In the genomic region with DNA sequence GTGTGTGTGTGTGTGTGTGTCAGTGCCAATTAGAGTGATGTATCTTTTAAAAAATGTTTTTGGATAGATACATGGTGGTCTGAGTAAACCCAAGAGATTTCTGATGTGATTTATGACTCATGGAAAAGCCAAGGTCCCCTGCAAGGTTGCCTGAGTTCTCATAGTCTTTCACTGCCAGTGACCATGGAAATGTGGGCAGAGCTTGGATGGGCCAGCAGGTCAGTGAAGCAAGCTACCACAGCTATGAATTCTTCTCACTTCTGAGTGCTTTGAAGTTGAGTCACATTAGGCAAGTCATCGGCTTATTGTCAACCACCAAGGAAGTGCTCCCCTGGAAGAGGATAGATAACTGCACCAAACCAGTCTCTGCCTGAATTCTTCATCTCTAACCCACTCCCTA, we compare ENCODE assay signal across 26 mouse cellular contexts.
A peak's percentile ranks its signal among the peaks of the same experiment; 100 is the strongest.
DNase-seq lines count a peak whose midpoint lies in the region; ATAC-seq and TF ChIP-seq lines count a peak whose summit lies in the region.
"Had no signal": no experiment of that assay in that cellular context is flagged by ENCODE, and none has a peak within 500 bp of the region (broad histone marks: within the 10 kb centered on the region; RNA-seq: fewer than 3 reads in every experiment).

No protein-coding gene starts in this region.

- no peak for TF ChIP-seq POLR2A in embryonic fibroblast, embryonic 13.5 days (IDR thresholded peaks at IDR 0.05; ENCODE audit: low read depth, low read length)

- H3K36me3 ChIP-seq in hindbrain, embryonic 11.5 days (ENCODE audit: control insufficient read depth, insufficient read depth, low read length): no peaks in the 10 kb centered on the region
- H3K36me3 ChIP-seq: forebrain, embryonic 10.5 days; forebrain, embryonic 15.5 days; heart, embryonic 13.5 days; hindbrain, embryonic 15.5 days; kidney, embryonic 15.5 days; limb, embryonic 12.5 days; lung, embryonic 15.5 days; neural tube, embryonic 12.5 days had no signal

- no peak for TF ChIP-seq CTCF in embryonic fibroblast, embryonic 13.5 days (IDR thresholded peaks at IDR 0.05; ENCODE audit: borderline replicate concordance, insufficient read depth, low read length)

- no peak overlapping the region for H3K9ac ChIP-seq in hindbrain, embryonic 11.5 days (ENCODE audit: low read depth, low read length)
- H3K9ac ChIP-seq: forebrain, embryonic 15.5 days; heart, embryonic 13.5 days; hindbrain, embryonic 15.5 days; kidney, embryonic 15.5 days; limb, embryonic 12.5 days; lung, embryonic 15.5 days; neural tube, embryonic 12.5 days had no signal

- no peak for ATAC-seq in hindbrain, embryonic 11.5 days (ENCODE audit: low FRiP score)
- ATAC-seq: forebrain, embryonic 15.5 days had no signal

- H3K4me2 ChIP-seq in hindbrain, embryonic 11.5 days (replicated peaks; ENCODE audit: low read depth, low read length): no peak overlapping the region
- H3K4me2 ChIP-seq: forebrain, embryonic 15.5 days; heart, embryonic 13.5 days; hindbrain, embryonic 15.5 days; kidney, embryonic 15.5 days; limb, embryonic 12.5 days; lung, embryonic 15.5 days; midbrain, embryonic 11.5 days; neural tube, embryonic 12.5 days had no signal

- WGBS in hindbrain, embryonic 11.5 days: 86% methylated on average over 1 of the region's 1 CpGs

- H3K4me1 ChIP-seq in embryonic fibroblast, embryonic 13.5 days (ENCODE audit: control insufficient read depth, insufficient read depth, low read length): no peaks in the 10 kb centered on the region
- no peaks in the 10 kb centered on the region for H3K4me1 ChIP-seq in hindbrain, embryonic 11.5 days (replicated peaks; ENCODE audit: control insufficient read depth, insufficient read depth, low read length)
- H3K4me1 ChIP-seq: kidney, embryonic 15.5 days; lung, embryonic 15.5 days; neural tube, embryonic 12.5 days had no signal

- DNase-seq in 3134 (ENCODE audit: extremely low read depth, insufficient read length, low spot score) (peak; percentile 56), NIH3T3 (ENCODE audit: low read depth) (peak; percentile 5)
- DNase-seq in adrenal gland, postnatal 10 days: peak; percentile 76
- DNase-seq in lung, postnatal 4 days: no peak
- no peak for DNase-seq in embryo, embryonic 10 days (ENCODE audit: low spot score)
- no peak for DNase-seq in hindbrain, embryonic 11.5 days (ENCODE audit: low spot score)
- DNase-seq: cerebellum, adult 2 months; cerebellum, postnatal 14 days; gastrocnemius, adult 2 months; heart, postnatal 10 days; kidney, adult 18-20 months; kidney, postnatal 36 days had no signal

- no peak overlapping the region for H3K4me3 ChIP-seq in embryonic fibroblast, embryonic 13.5 days (ENCODE audit: insufficient read depth, low read length)
- no peak overlapping the region for H3K4me3 ChIP-seq in hindbrain, embryonic 11.5 days (ENCODE audit: low read depth, low read length)
- H3K4me3 ChIP-seq: forebrain, embryonic 10.5 days; forebrain, embryonic 15.5 days; gastrocnemius, adult 2 months; heart, embryonic 13.5 days; hindbrain, embryonic 15.5 days; kidney, embryonic 15.5 days; layer of hippocampus, adult 2 months; left cerebral cortex, adult 2 months; limb, embryonic 12.5 days; lung, embryonic 15.5 days; myocyte; neural tube, embryonic 12.5 days had no signal

- H3K27ac ChIP-seq in embryonic fibroblast, embryonic 13.5 days (ENCODE audit: insufficient read depth, low read length): peak overlapping the region; percentile 17; the same call in 1 of the 2 replicates
- no peak overlapping the region for H3K27ac ChIP-seq in hindbrain, embryonic 11.5 days (ENCODE audit: low read depth, low read length)
- H3K27ac ChIP-seq: forebrain, embryonic 10.5 days; forebrain, embryonic 15.5 days; gastrocnemius, adult 2 months; heart, embryonic 13.5 days; hindbrain, embryonic 15.5 days; kidney, embryonic 15.5 days; layer of hippocampus, adult 2 months; left cerebral cortex, adult 2 months; limb, embryonic 12.5 days; lung, embryonic 15.5 days; neural tube, embryonic 12.5 days had no signal

- no peaks in the 10 kb centered on the region for H3K27me3 ChIP-seq in hindbrain, embryonic 11.5 days (ENCODE audit: control insufficient read depth, insufficient read depth, low read length)
- H3K27me3 ChIP-seq: CH12.LX; forebrain, embryonic 15.5 days; hindbrain, embryonic 15.5 days; limb, embryonic 12.5 days; lung, embryonic 15.5 days; neural tube, embryonic 12.5 days had no signal

- no peaks in the 10 kb centered on the region for H3K9me3 ChIP-seq in hindbrain, embryonic 11.5 days (ENCODE audit: control insufficient read depth, low read length)
- H3K9me3 ChIP-seq: forebrain, embryonic 10.5 days; forebrain, embryonic 15.5 days; heart, embryonic 13.5 days; hindbrain, embryonic 15.5 days; kidney, embryonic 15.5 days; limb, embryonic 12.5 days; lung, embryonic 15.5 days; neural tube, embryonic 12.5 days had no signal

Comparison
In these comparisons a context has a peak if more than half of its experiments do, and no peak if none do; other contexts are left out.
1. DNase-seq: peak in 3134 (single experiment), NIH3T3 (single experiment) and adrenal gland, postnatal 10 days (single experiment); none in lung, postnatal 4 days (0 of 2), embryo, embryonic 10 days (single experiment) and hindbrain, embryonic 11.5 days (single experiment).